Mouse (Mus musculus): ENCODE data around the gene Ifih1.

DNA sequence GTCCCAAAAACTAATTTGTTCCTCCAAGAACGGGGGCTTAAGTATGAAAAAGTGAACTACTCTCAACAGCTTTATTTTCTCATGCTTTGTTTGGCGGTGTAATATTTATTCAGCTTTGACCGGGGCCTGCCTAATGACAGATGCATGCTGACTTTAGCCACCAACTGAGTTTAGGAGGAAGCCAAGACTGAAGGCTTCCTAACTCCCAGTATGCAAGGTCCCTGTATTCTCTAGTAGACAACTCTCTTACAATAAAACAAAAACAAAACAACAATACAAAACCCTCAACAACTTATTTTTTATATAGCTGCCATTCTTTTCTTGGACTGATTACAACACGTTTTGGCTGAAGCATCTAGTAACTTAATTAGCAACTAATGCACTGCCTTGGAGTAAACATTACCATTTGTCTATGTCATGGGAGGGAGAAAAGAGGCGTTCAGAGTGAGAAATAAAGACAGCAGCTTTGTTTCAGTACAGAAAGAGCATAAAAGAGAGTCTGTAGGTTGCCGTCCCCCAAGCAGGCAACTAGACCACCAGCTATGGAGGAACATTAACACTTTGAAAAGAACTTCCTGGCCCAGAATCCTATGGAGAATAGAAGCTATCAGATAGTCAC, 725 bp upstream of the Ifih1 start:
- TF ChIP-seq CTCF (IDR thresholded peaks at IDR 0.05; ENCODE audit: borderline replicate concordance, control insufficient read depth, extremely low read depth, insufficient read depth, low read length, poor library complexity): no peak
- no peak for TF ChIP-seq POLR2A (IDR thresholded peaks at IDR 0.05; ENCODE audit: control insufficient read depth, extremely low read depth, insufficient read depth, low read length, poor library complexity)
